Mouse (Mus musculus): ENCODE measurements around the gene Pgpep1. TPM values are rescaled to one million over a fixed set of nuclear protein-coding genes. Genes with fewer than 3 reads are reported as not detected.

The Pgpep1 gene
- polyA plus RNA-seq, 1 experiment from 2014 or later: 70.4 TPM

DNA sequence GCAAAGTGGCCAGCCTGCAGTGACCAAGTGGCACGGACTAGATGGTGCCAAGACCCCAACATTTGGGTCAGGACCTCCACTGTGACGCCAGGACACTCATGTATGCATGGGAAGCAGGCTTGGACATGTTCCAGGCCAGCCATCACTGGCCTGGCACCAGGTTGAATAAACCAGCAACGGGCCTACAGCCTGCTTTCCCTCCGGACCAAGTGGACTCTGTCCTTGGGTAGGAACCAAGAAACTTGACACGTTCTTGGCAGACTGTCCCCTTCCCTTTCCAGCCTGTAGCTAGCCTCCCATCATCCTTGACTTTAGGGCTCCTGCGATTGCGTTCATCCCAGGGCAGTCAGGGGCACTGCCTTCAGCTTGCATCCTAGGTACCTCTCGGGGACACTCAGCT is 27.4 kb upstream of the Pgpep1 start:
- Histone ChIP-seq H3K27ac (no peak overlapping the region), H3K36me3 (replicated peaks) (no peaks in the 10 kb centered on the region), H3K9ac (no peak overlapping the region), H3K4me1 (peaks cover 23% of the 10 kb centered on the region), H3K9me3 (no peaks in the 10 kb centered on the region), H3K4me2 (no peak overlapping the region), H3K27me3 (no peaks in the 10 kb centered on the region), H3K4me3 (replicated peaks) (no peak overlapping the region)
- WGBS: 91% methylated on average over 8 of the region's 8 CpGs
- no peak for ATAC-seq (ENCODE audit: low FRiP score)

DNA sequence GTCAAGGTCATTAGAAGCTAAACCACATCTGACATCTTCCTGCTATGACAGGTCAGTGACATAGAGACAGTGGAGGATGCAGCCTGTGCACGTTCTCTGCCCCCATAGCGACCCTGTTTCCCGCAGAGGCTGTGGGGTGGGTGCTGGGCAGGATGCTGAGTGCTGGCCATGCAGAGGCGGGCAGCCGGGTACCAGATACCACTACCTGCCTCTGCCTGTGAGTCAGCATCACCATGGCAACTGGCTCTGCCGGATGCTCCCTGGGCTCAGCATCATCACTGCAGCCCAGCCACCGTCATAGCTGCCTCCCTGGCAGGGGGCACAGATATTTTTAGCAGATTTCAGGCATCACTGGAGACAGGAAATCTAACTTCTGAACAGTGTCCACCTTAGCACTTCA is 24.1 kb upstream of the Pgpep1 start:
- Histone ChIP-seq H3K4me1 (peaks cover 6% of the 10 kb centered on the region; the same call in 1 of the 2 replicates), H3K27ac (no peak overlapping the region), H3K27me3 (no peaks in the 10 kb centered on the region), H3K4me2 (no peak overlapping the region), H3K9me3 (no peaks in the 10 kb centered on the region), H3K4me3 (replicated peaks) (no peak overlapping the region), H3K9ac (no peak overlapping the region), H3K36me3 (replicated peaks) (peaks cover 8% of the 10 kb centered on the region)
- WGBS: 45% methylated on average over 7 of the region's 7 CpGs
- peak; percentile 50; the same call in 1 of the 2 replicates for ATAC-seq (ENCODE audit: low FRiP score)

DNA sequence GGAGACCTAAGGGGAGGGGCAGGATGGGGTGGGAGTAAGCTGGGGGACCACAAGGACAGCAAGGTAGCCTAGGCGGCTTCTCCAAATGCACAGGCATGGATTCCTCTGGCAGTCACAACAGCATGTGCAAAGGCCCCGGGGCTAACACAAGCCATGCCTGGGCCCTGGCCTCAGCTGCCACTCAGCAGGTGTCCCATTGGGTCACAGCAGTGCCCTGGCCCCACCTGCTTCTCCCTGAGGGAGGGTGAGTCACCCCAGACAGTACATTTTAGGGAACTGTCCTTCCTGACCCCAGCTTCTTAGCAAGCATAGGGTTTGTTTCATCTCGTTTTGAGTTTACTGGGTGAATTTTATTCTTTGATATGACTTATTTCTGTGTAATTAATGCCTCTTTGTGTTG is 22.5 kb upstream of the Pgpep1 start:
- no peak for ATAC-seq (ENCODE audit: low FRiP score)
- Histone ChIP-seq H3K4me3 (replicated peaks) (no peak overlapping the region), H3K4me2 (no peak overlapping the region)

DNA sequence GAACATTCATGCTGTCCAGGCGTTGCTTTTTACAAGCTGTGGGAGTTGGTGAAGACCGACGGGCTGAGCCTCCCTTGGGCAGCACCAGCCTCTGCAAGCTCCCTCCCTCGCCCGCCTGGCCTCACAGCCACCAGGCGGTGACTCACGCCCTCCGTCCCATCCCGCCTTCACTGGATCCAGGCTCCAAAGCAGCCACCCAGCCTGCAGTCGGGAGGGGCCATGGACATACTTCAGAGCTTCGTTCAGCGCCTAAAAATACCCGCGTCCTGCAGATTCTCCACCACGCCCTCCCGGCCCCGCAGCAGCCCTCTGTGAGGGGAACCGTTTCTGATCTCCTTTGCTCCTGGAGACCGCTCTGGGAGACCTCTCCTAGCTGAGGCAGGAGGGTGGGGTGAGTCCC is 22.0 kb upstream of the Pgpep1 start:
- Histone ChIP-seq H3K4me2 (peak overlapping the region; percentile 30), H3K4me1 (peaks cover 6% of the 10 kb centered on the region; the same call in 1 of the 2 replicates), H3K27ac (no peak overlapping the region), H3K4me3 (replicated peaks) (no peak overlapping the region; the same call in 1 of the 2 replicates), H3K9me3 (no peaks in the 10 kb centered on the region), H3K9ac (no peak overlapping the region), H3K36me3 (replicated peaks) (peaks cover 28% of the 10 kb centered on the region), H3K27me3 (no peaks in the 10 kb centered on the region)
- 12% methylated on average over 19 of the region's 19 CpGs for WGBS
- ATAC-seq (ENCODE audit: low FRiP score): no peak

More for the DNA sequence above, 22.5 kb upstream of the Pgpep1 start:
- 74% methylated on average over 3 of the region's 3 CpGs for WGBS
- H3K36me3 ChIP-seq (replicated peaks): peaks cover 24% of the 10 kb centered on the region
- no peaks in the 10 kb centered on the region for H3K27me3 ChIP-seq
- H3K27ac ChIP-seq: no peak overlapping the region
- no peaks in the 10 kb centered on the region for H3K9me3 ChIP-seq
- H3K4me1 ChIP-seq: peaks cover 6% of the 10 kb centered on the region; the same call in 1 of the 2 replicates
- no peak overlapping the region for H3K9ac ChIP-seq

DNA sequence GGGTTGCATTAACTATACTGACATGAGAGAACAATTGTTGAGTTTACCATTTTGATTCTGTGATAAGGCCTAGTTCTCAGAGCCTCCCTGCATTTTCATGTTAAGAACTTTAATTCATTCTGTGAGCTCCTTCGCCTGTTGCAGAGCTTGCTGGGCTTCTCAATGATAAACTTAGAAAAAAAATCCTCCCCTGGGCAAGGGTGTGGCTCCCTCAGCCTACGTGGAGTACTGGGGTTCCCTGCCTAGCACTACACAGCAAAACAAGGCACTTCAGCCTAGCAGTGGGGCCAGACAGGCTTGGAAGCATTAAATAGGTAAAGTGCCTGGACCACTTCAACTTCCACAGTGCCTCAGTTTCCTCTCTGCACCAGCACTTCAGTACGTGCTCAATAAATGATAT is 21.2 kb upstream of the Pgpep1 start:
- ATAC-seq (ENCODE audit: low FRiP score): no peak
- H3K4me3 ChIP-seq (replicated peaks): no peak overlapping the region
- no peak overlapping the region for H3K9ac ChIP-seq
- H3K27ac ChIP-seq: no peak overlapping the region
- peaks cover 6% of the 10 kb centered on the region; the same call in 1 of the 2 replicates for H3K4me1 ChIP-seq
- H3K36me3 ChIP-seq (replicated peaks): peaks cover 32% of the 10 kb centered on the region
- 82% methylated on average over 3 of the region's 3 CpGs for WGBS
- no peaks in the 10 kb centered on the region for H3K9me3 ChIP-seq
- no peak overlapping the region for H3K4me2 ChIP-seq
- H3K27me3 ChIP-seq: no peaks in the 10 kb centered on the region

DNA sequence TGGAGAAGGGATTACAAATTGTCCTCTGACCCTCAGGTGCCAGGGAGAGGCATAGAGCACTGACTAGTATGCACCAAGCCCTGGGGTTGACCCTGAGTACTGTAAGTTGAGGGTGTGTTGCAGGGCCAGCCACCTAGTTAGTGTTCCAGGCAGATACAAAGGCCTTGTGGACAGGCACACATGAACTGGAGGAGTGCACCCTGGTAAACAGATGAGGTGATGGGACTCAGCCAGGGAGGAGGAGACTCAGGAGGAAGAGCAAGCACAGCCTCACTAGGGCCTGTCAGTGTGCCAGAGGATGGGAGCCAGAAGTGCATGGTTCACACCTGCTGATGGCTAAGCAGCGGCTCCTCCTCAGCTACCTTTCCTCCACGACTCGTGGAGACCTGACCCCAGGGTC is 19.9 kb upstream of the Pgpep1 start:
- H3K4me2 ChIP-seq: no peak overlapping the region
- peaks cover 34% of the 10 kb centered on the region for H3K36me3 ChIP-seq (replicated peaks)
- no peaks in the 10 kb centered on the region for H3K27me3 ChIP-seq
- peaks cover 8% of the 10 kb centered on the region; the same call in 1 of the 2 replicates for H3K4me1 ChIP-seq
- no peak for ATAC-seq (ENCODE audit: low FRiP score)
- WGBS: 93% methylated on average over 3 of the region's 3 CpGs
- H3K27ac ChIP-seq: no peak overlapping the region
- H3K9ac ChIP-seq: no peak overlapping the region
- H3K4me3 ChIP-seq (replicated peaks): no peak overlapping the region
- H3K9me3 ChIP-seq: no peaks in the 10 kb centered on the region

DNA sequence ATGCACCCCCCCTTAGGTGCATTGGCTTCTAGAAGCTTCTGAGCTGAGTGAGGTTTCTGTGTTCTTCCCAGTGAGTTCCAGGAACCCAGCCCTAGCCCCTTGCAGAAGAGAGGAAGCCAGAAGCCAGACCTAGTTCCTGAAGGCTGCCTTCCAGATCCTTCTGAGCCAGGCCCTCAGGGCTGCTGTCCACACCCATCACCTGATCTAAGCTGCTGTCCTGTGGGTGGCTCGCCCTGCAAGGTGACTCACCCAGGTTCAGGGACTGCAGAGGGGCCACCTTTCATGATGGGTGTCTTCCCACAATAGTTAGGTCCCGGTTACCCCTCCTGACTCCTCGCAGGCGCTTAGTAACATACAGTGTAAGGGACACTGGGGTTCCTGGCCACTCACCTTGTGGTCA is 19.2 kb upstream of the Pgpep1 start:
- no peak overlapping the region for H3K4me3 ChIP-seq (replicated peaks)
- no peaks in the 10 kb centered on the region for H3K9me3 ChIP-seq
- no peaks in the 10 kb centered on the region for H3K27me3 ChIP-seq
- no peak overlapping the region for H3K27ac ChIP-seq
- no peak overlapping the region for H3K9ac ChIP-seq
- 94% methylated on average over 4 of the region's 4 CpGs for WGBS
- H3K4me2 ChIP-seq: no peak overlapping the region
- H3K36me3 ChIP-seq (replicated peaks): peaks cover 34% of the 10 kb centered on the region
- peaks cover 14% of the 10 kb centered on the region for H3K4me1 ChIP-seq
- no peak for ATAC-seq (ENCODE audit: low FRiP score)

DNA sequence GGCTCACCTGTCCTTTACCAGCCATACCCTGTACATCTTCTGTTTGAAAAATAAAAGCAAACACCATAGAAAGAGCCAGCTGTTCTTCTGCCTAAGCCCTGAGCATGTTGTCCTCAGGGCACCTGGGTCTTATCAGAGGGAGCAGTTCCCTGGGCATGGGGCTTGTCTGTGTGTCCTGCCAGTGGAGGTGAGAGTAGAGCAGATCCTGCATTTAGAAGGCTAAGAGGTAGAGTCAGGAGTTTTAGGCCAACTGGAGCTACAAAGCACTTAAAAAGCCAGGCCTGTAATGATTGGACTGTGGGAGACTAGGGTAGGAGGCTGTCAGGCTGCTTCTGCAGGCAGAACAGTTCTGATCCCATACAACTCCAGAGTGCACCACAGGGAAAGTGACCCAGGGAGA is 18.5 kb upstream of the Pgpep1 start:
- no peaks in the 10 kb centered on the region for H3K27me3 ChIP-seq
- no peak overlapping the region for H3K27ac ChIP-seq
- no peak for ATAC-seq (ENCODE audit: low FRiP score)
- H3K4me3 ChIP-seq (replicated peaks): no peak overlapping the region
- no peak overlapping the region for H3K4me2 ChIP-seq
- no peaks in the 10 kb centered on the region for H3K9me3 ChIP-seq
- peaks cover 34% of the 10 kb centered on the region for H3K36me3 ChIP-seq (replicated peaks)
- H3K4me1 ChIP-seq: peaks cover 20% of the 10 kb centered on the region
- H3K9ac ChIP-seq: no peak overlapping the region

DNA sequence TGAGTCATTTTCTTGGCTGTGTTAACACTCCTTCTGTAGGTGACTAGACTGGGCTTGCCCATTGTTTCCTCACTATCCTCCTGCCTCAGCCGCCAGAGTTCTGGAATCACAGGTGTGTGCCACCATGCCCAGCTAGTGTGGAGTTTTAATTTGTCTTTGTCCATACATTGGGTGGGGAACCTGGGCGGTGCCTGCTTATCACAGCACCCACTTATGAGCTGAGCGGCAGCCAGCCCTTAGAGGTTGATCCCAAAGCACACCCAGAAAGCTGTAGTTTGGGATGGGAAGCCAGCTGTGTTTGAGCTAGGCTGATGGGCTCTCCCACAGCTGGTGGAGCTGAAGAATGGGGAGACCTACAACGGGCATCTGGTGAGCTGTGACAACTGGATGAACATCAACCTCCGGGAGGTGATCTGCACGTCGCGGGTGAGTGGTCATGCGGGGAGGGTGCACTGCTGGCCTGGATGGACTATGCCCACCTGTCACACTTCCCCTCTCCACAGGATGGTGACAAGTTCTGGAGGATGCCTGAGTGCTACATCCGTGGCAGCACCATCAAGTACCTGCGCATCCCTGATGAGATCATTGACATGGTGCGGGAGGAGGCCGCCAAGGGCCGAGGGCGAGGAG is 17.4 kb upstream of the Pgpep1 start:
- no peaks in the 10 kb centered on the region for H3K9me3 ChIP-seq
- H3K27ac ChIP-seq: peak overlapping the region; percentile 25; the same call in 1 of the 2 replicates
- H3K4me2 ChIP-seq: no peak overlapping the region
- H3K27me3 ChIP-seq: no peaks in the 10 kb centered on the region
- no peak overlapping the region for H3K9ac ChIP-seq
- H3K4me3 ChIP-seq (replicated peaks): no peak overlapping the region
- WGBS: 95% methylated on average over 15 of the region's 15 CpGs
- peaks cover 24% of the 10 kb centered on the region for H3K4me1 ChIP-seq
- ATAC-seq (ENCODE audit: low FRiP score): no peak
- peaks cover 34% of the 10 kb centered on the region for H3K36me3 ChIP-seq (replicated peaks)

DNA sequence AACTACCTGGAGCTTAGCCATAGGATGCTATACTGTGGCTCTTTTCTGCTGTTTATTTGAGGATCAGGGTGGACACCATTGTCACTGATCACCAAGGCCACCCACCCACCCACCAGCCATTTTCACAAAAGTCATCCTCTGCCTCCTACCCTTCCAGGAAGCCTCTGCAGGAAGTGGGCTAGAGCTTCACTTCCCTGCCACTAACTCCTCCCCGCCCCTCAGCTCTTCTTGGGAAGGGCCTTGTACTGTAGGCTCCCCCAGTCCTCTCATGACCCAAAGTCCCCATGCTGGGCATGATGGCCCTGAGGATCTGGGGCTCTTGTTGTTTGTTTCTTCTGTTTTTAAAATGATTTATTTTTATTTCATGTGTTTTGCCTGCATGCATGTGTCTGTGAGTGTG is 15.1 kb upstream of the Pgpep1 start:
- peaks cover 19% of the 10 kb centered on the region for H3K4me1 ChIP-seq
- H3K4me2 ChIP-seq: no peak overlapping the region
- no peak for ATAC-seq (ENCODE audit: low FRiP score)
- H3K36me3 ChIP-seq (replicated peaks): peaks cover 34% of the 10 kb centered on the region
- H3K27ac ChIP-seq: no peak overlapping the region
- no peak overlapping the region for H3K9ac ChIP-seq
- 95% methylated on average over 1 of the region's 1 CpGs for WGBS
- H3K4me3 ChIP-seq (replicated peaks): no peak overlapping the region
- no peaks in the 10 kb centered on the region for H3K27me3 ChIP-seq
- H3K9me3 ChIP-seq: no peaks in the 10 kb centered on the region

DNA sequence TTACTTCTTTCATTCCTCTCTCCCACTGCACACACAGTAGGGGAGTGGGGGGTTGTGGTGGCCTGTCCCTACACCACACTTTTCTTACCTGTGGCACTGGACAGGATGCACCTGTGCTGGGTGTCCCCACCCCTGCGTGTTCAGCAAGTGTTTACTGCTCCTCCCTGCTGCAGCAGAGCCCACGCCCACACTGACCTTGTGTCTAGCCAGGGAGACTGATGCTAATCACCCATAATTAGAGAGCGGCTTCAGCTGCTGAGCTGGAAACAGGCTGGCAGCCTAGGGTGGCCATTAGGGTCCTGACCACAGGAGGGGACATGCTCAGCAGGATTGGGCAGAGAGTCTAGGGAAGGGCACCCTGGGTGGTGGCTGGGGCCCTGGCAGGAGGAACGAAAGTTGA is 14.5 kb upstream of the Pgpep1 start:
- WGBS: 86% methylated on average over 4 of the region's 4 CpGs
- Histone ChIP-seq H3K27ac (no peak overlapping the region), H3K36me3 (replicated peaks) (peaks cover 31% of the 10 kb centered on the region), H3K4me1 (peaks cover 19% of the 10 kb centered on the region), H3K27me3 (no peaks in the 10 kb centered on the region), H3K4me3 (replicated peaks) (no peak overlapping the region), H3K9me3 (no peaks in the 10 kb centered on the region), H3K9ac (peak overlapping the region; percentile 65; the same call in 1 of the 2 replicates), H3K4me2 (peak overlapping the region; percentile 65)
- ATAC-seq (ENCODE audit: low FRiP score): no peak

DNA sequence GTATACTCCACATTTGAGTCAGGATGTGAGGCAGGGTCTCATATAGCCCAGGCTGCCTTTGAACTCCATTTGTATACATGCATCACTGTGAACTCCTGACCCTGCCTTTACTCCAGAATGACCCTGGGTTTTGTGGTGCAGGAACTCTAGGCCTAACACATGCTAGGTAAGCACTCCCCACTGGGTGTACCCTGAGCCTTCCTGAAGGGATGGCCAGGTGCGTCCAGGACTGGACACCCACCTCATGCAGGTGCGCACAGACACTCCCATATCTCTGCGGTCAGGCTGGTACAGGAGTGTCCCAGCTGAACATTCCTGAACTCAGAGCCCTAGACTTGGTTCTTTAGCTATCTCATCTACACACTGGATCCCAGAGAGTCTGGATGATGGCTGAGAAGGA is 13.9 kb upstream of the Pgpep1 start:
- H3K36me3 ChIP-seq (replicated peaks): peaks cover 25% of the 10 kb centered on the region
- H3K9me3 ChIP-seq: no peaks in the 10 kb centered on the region
- H3K27me3 ChIP-seq: no peaks in the 10 kb centered on the region
- 0 out of 2 replicates have a peak, but pooled peaks have one; percentile 7 for ATAC-seq (ENCODE audit: low FRiP score)
- H3K4me1 ChIP-seq: peaks cover 19% of the 10 kb centered on the region
- 91% methylated on average over 3 of the region's 3 CpGs for WGBS
- H3K9ac ChIP-seq: peak overlapping the region; percentile 65
- peak overlapping the region; percentile 65 for H3K4me2 ChIP-seq
- H3K27ac ChIP-seq: peak overlapping the region; percentile 94
- H3K4me3 ChIP-seq (replicated peaks): peak overlapping the region; percentile 62
